ENCODE assay signal across 22 mouse cellular contexts in the genomic region with DNA sequence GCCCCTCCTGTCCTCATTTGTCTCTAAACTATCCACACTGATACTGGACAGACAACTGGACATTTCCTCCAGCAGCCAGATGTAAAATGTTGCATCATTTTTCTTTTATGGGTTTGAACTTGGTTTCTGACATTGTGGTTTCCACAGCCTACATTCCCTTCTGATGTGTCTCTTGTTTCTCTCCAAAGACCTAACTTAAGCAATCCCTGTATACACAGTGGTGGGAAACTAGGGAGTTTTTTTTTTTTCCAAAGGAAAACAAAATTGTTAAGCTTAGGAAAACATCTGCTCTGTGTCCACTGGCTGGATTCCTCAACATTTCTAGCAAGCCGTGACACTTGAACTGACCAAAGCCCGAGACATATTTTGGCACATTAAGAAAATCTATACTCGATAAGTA. TPM values are rescaled to one million over a fixed set of nuclear protein-coding genes. Genes with fewer than 3 reads are reported as not detected.
A peak's percentile ranks its signal among the peaks of the same experiment; 100 is the strongest.
DNase-seq lines count a peak whose midpoint lies in the region; ATAC-seq and TF ChIP-seq lines count a peak whose summit lies in the region.
"Had no signal": no experiment of that assay in that cellular context is flagged by ENCODE, and none has a peak within 500 bp of the region (broad histone marks: within the 10 kb centered on the region; RNA-seq: fewer than 3 reads in every experiment).

No protein-coding gene starts in this region.

- ATAC-seq in lung, embryonic 14.5 days (ENCODE audit: insufficient read depth) = peak; percentile 89
- ATAC-seq in erythroblast, adult 5-6 weeks (replicated peaks; ENCODE audit: low FRiP score, poor library complexity, severe bottlenecking) = no peak
- ATAC-seq: forebrain, embryonic 15.5 days had no signal

- H3K9me3 ChIP-seq in lung, embryonic 14.5 days (ENCODE audit: low read depth, low read length) = no peaks in the 10 kb centered on the region
- H3K9me3 ChIP-seq: embryonic facial prominence, embryonic 13.5 days; forebrain, embryonic 15.5 days; heart, embryonic 13.5 days; hindbrain, embryonic 12.5 days; limb, embryonic 12.5 days had no signal

- no peak for TF ChIP-seq CTCF in lung, embryonic 14.5 days (IDR thresholded peaks at IDR 0.05; ENCODE audit: low read depth)

- 44% methylated on average over 3 of the region's 3 CpGs for WGBS in lung, embryonic 14.5 days

- H3K4me1 ChIP-seq in lung, embryonic 14.5 days (ENCODE audit: insufficient read depth) = no peaks in the 10 kb centered on the region; the same call in 1 of the 2 replicates
- H3K4me1 ChIP-seq: embryonic facial prominence, embryonic 13.5 days; forebrain, embryonic 15.5 days; heart, embryonic 13.5 days; hindbrain, embryonic 12.5 days; limb, embryonic 12.5 days had no signal

- H3K27me3 ChIP-seq in lung, embryonic 14.5 days (ENCODE audit: insufficient read depth, low read length) = no peaks in the 10 kb centered on the region
- H3K27me3 ChIP-seq: embryonic facial prominence, embryonic 13.5 days; forebrain, embryonic 15.5 days; heart, embryonic 13.5 days; hindbrain, embryonic 12.5 days; limb, embryonic 12.5 days had no signal

- no peak overlapping the region for H3K4me2 ChIP-seq in lung, embryonic 14.5 days
- H3K4me2 ChIP-seq: embryonic facial prominence, embryonic 13.5 days; forebrain, embryonic 15.5 days; heart, embryonic 13.5 days; hindbrain, embryonic 12.5 days; limb, embryonic 12.5 days; midbrain, embryonic 11.5 days had no signal

- intact Hi-C loops in left cerebral cortex, postnatal 10 days (cut with DNase I) = no loop called here

- H3K4me3 ChIP-seq in lung, embryonic 14.5 days (ENCODE audit: low read depth, low read length) = no peak overlapping the region
- H3K4me3 ChIP-seq: embryonic facial prominence, embryonic 13.5 days; forebrain, embryonic 15.5 days; heart, embryonic 13.5 days; hindbrain, embryonic 12.5 days; limb, embryonic 12.5 days had no signal

- peak; percentile 85 for DNase-seq in heart, adult 11 months
- no peak for DNase-seq in heart, postnatal 4 days
- peak; percentile 76 for DNase-seq in lung, embryonic 14.5 days
- no peak for DNase-seq in lung, postnatal 4 days
- DNase-seq in adipocyte (ENCODE audit: low spot score) = peak; percentile 68
- DNase-seq in lung, postnatal 36 days = peak; percentile 38
- no peak for DNase-seq in left cerebral cortex, postnatal 10 days (ENCODE audit: extremely low spot score in 1 of 2, low spot score in 2 of 2)
- DNase-seq: adrenal gland, adult 8-10 months; B cell, adult 2 months; cerebellum, adult 2 months had no signal

- H3K9ac ChIP-seq in lung, embryonic 14.5 days = no peak overlapping the region
- H3K9ac ChIP-seq: embryonic facial prominence, embryonic 13.5 days; forebrain, embryonic 15.5 days; heart, embryonic 13.5 days; hindbrain, embryonic 12.5 days; limb, embryonic 12.5 days had no signal

- no peaks in the 10 kb centered on the region for H3K36me3 ChIP-seq in lung, embryonic 14.5 days (ENCODE audit: insufficient read depth)
- H3K36me3 ChIP-seq: embryonic facial prominence, embryonic 13.5 days; forebrain, embryonic 15.5 days; heart, embryonic 13.5 days; hindbrain, embryonic 12.5 days; limb, embryonic 12.5 days had no signal

- peak overlapping the region; percentile 63 for H3K27ac ChIP-seq in lung, embryonic 14.5 days (ENCODE audit: low read depth)
- H3K27ac ChIP-seq: embryonic facial prominence, embryonic 13.5 days; forebrain, embryonic 15.5 days; heart, embryonic 13.5 days; hindbrain, embryonic 12.5 days; limb, embryonic 12.5 days had no signal

RNA-seq across cellular contexts. Expression of gene 1700012B07Rik, which starts 10.4 kb away (rescaled TPM):
- total RNA-seq in heart, postnatal 4 days (2021) = not detected
- polyA plus RNA-seq in lung, embryonic 14.5 days (2014; fragmentation: Nextera tagmentation; extraction: Ambion mirVana) = not detected in 2 replicates
- total RNA-seq in left cerebral cortex, postnatal 10 days (2021) = not detected
- not detected in 2 replicates for total RNA-seq in erythroblast, adult 5-6 weeks (2015; ENCODE audit: low replicate concordance)
- total RNA-seq in erythroblast, adult 5-6 weeks (2017; ENCODE audit: low replicate concordance) = not detected in 2 replicates
- total RNA-seq: adrenal gland, adult 8-10 months; common myeloid progenitor, adult 5-6 weeks; gastrocnemius, adult 18-20 months; layer of hippocampus, adult 18-20 months; left cerebral cortex, adult 18-20 months had no signal
- polyA plus RNA-seq: cerebellum, adult 2 months; embryonic facial prominence, embryonic 13.5 days; forebrain, embryonic 15.5 days; heart, embryonic 13.5 days; hindbrain, embryonic 12.5 days; intestine, embryonic 14.5 days; limb, embryonic 12.5 days; midbrain, embryonic 11.5 days had no signal

Comparison
In these comparisons a context has a peak if more than half of its experiments do, and no peak if none do; other contexts are left out.
1. DNase-seq: peak in heart, adult 11 months (single experiment), lung, embryonic 14.5 days (single experiment), adipocyte (single experiment) and lung, postnatal 36 days (single experiment); none in heart, postnatal 4 days (single experiment), lung, postnatal 4 days (0 of 2) and left cerebral cortex, postnatal 10 days (0 of 2).